Mouse (Mus musculus): ENCODE data around the gene Hnf4a. TPM values are rescaled to one million over a fixed set of nuclear protein-coding genes. Genes with fewer than 3 reads are reported as not detected.
A peak's percentile ranks its signal among the peaks of the same experiment; 100 is the strongest.
"Not testable (repeated sequence)": the region's sequence is repeated elsewhere in the genome, so short reads cannot be mapped to it uniquely, and the experiment has no call there.

Gene Hnf4a
- polyA plus RNA-seq, 1 experiment from 2014 or later, result 0.11 TPM

DNA sequence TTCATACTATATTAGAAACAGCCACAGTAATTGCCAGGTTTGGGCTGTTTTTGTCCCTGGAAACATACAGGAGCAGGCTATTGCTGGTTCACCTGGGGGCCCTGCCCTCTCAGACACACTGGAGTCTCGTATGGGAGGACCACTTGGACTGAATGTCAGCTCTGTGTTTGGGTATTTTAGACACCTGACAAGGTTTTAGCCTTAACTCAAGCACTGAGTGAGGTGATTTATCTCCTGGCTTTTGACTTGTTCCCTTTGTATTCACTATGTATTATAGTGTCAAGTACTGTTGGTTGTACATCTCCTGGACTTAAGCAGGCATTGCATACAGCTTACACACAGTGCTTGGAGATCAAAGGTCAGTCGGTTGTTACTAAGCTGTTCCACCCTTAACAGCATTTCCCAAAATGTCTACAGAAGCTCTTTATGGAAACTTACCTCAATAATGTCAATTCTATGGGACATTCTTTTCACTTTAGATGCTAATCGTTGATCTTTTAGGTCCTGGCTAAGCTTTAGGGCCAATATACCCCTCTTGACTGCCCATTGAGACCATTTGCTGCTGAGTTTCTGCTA, 110.1 kb downstream of the Hnf4a start:
- H3K27me3 ChIP-seq (ENCODE audit: insufficient read depth, low read length), result no peaks in the 10 kb centered on the region
- no peak overlapping the region for H3K9ac ChIP-seq
- H3K4me2 ChIP-seq, result no peak overlapping the region
- no peak overlapping the region for H3K27ac ChIP-seq (ENCODE audit: low read depth)
- 78% methylated on average over 3 of the region's 3 CpGs for WGBS
- DNase-seq (no peak), ATAC-seq (ENCODE audit: insufficient read depth) (no peak)
- TF ChIP-seq CTCF (IDR thresholded peaks at IDR 0.05; ENCODE audit: low read depth), result no peak
- no peaks in the 10 kb centered on the region for H3K4me1 ChIP-seq (ENCODE audit: insufficient read depth)
- no peak overlapping the region for H3K4me3 ChIP-seq (ENCODE audit: low read depth, low read length)
- peaks cover 3% of the 10 kb centered on the region; the same call in 1 of the 2 replicates for H3K9me3 ChIP-seq (ENCODE audit: low read depth, low read length)
- peaks cover 93% of the 10 kb centered on the region for H3K36me3 ChIP-seq (ENCODE audit: insufficient read depth)

- Histone ChIP-seq H3K4me2 (no peak overlapping the region), H3K4me1 (ENCODE audit: insufficient read depth) (no peaks in the 10 kb centered on the region), H3K9me3 (ENCODE audit: low read depth, low read length) (peaks cover 3% of the 10 kb centered on the region; the same call in 1 of the 2 replicates), H3K9ac (no peak overlapping the region), H3K4me3 (ENCODE audit: low read depth, low read length) (no peak overlapping the region), H3K27ac (ENCODE audit: low read depth) (no peak overlapping the region), H3K27me3 (ENCODE audit: insufficient read depth, low read length) (no peaks in the 10 kb centered on the region), H3K36me3 (ENCODE audit: insufficient read depth) (peaks cover 93% of the 10 kb centered on the region)
- DNase-seq (no peak), ATAC-seq (ENCODE audit: insufficient read depth) (no peak)
- WGBS, result 77% methylated on average over 3 of the region's 3 CpGs
- no peak for TF ChIP-seq CTCF (IDR thresholded peaks at IDR 0.05; ENCODE audit: low read depth)
Measured at GRCm38 (mm10) chr2:163617232-163617863, 110.7 kb downstream of the Hnf4a start.

- Histone ChIP-seq H3K9me3 (ENCODE audit: low read depth, low read length) (peaks cover 3% of the 10 kb centered on the region; the same call in 1 of the 2 replicates), H3K4me1 (ENCODE audit: insufficient read depth) (no peaks in the 10 kb centered on the region), H3K9ac (no peak overlapping the region), H3K27ac (ENCODE audit: low read depth) (no peak overlapping the region), H3K4me2 (no peak overlapping the region), H3K4me3 (ENCODE audit: low read depth, low read length) (no peak overlapping the region), H3K27me3 (ENCODE audit: insufficient read depth, low read length) (no peaks in the 10 kb centered on the region), H3K36me3 (ENCODE audit: insufficient read depth) (peaks cover 93% of the 10 kb centered on the region)
- 84% methylated on average over 4 of the region's 4 CpGs for WGBS
- TF ChIP-seq CTCF (IDR thresholded peaks at IDR 0.05; ENCODE audit: low read depth), result no peak
- ATAC-seq (ENCODE audit: insufficient read depth) (no peak), DNase-seq (no peak)
Measured at GRCm38 (mm10) chr2:163617874-163618273, 111.3 kb downstream of the Hnf4a start.

DNA sequence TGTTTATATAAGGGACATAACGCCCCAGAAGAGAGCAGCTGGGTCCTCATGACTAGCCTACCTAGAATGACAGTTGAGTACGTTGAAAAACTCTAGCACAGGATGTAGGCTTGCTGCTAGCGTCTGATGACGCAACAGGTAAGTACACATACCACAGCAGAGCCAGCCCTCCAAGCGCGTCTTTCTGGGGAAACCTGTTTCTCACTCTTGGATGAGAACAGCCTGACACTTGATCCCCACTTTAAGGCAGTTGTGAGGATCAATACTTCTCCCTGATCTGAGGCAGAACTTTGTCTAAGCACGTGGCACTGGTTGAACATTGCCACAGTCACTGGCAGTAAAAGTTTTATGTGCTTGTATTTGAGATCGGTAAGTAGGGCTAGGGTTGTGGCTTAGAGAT, 113.8 kb downstream of the Hnf4a start:
- no peak overlapping the region for H3K4me2 ChIP-seq
- WGBS, result 67% methylated on average over 8 of the region's 8 CpGs
- no peak for TF ChIP-seq CTCF (IDR thresholded peaks at IDR 0.05; ENCODE audit: low read depth)
- H3K4me3 ChIP-seq (ENCODE audit: low read depth, low read length), result no peak overlapping the region
- H3K36me3 ChIP-seq (ENCODE audit: insufficient read depth), result peaks cover 90% of the 10 kb centered on the region
- H3K4me1 ChIP-seq (ENCODE audit: insufficient read depth), result no peaks in the 10 kb centered on the region
- no peak overlapping the region for H3K9ac ChIP-seq
- no peaks in the 10 kb centered on the region for H3K27me3 ChIP-seq (ENCODE audit: insufficient read depth, low read length)
- DNase-seq (peak; percentile 53), ATAC-seq (ENCODE audit: insufficient read depth) (peak; percentile 63)
- no peaks in the 10 kb centered on the region for H3K9me3 ChIP-seq (ENCODE audit: low read depth, low read length)
- H3K27ac ChIP-seq (ENCODE audit: low read depth), result no peak overlapping the region

GRCm38 (mm10) chr2:163621401-163621800, 114.8 kb downstream of the Hnf4a start:
- not testable (repeated sequence) for ATAC-seq (ENCODE audit: insufficient read depth); H3K4me1 ChIP-seq (ENCODE audit: insufficient read depth); H3K4me3 ChIP-seq (ENCODE audit: low read depth, low read length); H3K4me2 ChIP-seq; H3K9me3 ChIP-seq (ENCODE audit: low read depth, low read length); H3K27me3 ChIP-seq (ENCODE audit: insufficient read depth, low read length); H3K27ac ChIP-seq (ENCODE audit: low read depth); DNase-seq; H3K9ac ChIP-seq
- WGBS, result 87% methylated on average over 3 of the region's 3 CpGs
- H3K36me3 ChIP-seq (ENCODE audit: insufficient read depth), result peaks cover 90% of the 10 kb centered on the region

Other genes starting within 250 kb of the Hnf4a start
- gene Jph2, start 108.8 kb upstream of the Hnf4a start, polyA plus RNA-seq (2014; fragmentation: Nextera tagmentation; extraction: Ambion mirVana), result 2.7 and 2.9 TPM in 2 replicates
- 90.7 and 91.9 TPM in 2 replicates for gene Oser1, start 82.1 kb upstream of the Hnf4a start, polyA plus RNA-seq (2014; fragmentation: Nextera tagmentation; extraction: Ambion mirVana)
- gene Gdap1l1, start 68.3 kb upstream of the Hnf4a start, polyA plus RNA-seq (2014; fragmentation: Nextera tagmentation; extraction: Ambion mirVana), result 0.91 and 1.1 TPM in 2 replicates
- 8.6 and 10.1 TPM in 2 replicates for gene Fitm2, start 34.2 kb upstream of the Hnf4a start, polyA plus RNA-seq (2014; fragmentation: Nextera tagmentation; extraction: Ambion mirVana)
- not detected in 2 replicates for gene R3hdml, start 14.5 kb upstream of the Hnf4a start, polyA plus RNA-seq (2014; fragmentation: Nextera tagmentation; extraction: Ambion mirVana)
- 37.3 and 41.1 TPM in 2 replicates for gene Ttpal, start 95.5 kb downstream of the Hnf4a start, polyA plus RNA-seq (2014; fragmentation: Nextera tagmentation; extraction: Ambion mirVana)
- 56.2 and 62.5 TPM in 2 replicates for gene Serinc3, start 138.3 kb downstream of the Hnf4a start, polyA plus RNA-seq (2014; fragmentation: Nextera tagmentation; extraction: Ambion mirVana)
- 143 and 145 TPM in 2 replicates for gene Pkig, start 151.6 kb downstream of the Hnf4a start, polyA plus RNA-seq (2014; fragmentation: Nextera tagmentation; extraction: Ambion mirVana)
- 9.5 and 9.9 TPM in 2 replicates for gene Ada, start 243.4 kb downstream of the Hnf4a start, polyA plus RNA-seq (2014; fragmentation: Nextera tagmentation; extraction: Ambion mirVana)